8 mouse cellular contexts compared by ENCODE assay signal in the genomic region with DNA sequence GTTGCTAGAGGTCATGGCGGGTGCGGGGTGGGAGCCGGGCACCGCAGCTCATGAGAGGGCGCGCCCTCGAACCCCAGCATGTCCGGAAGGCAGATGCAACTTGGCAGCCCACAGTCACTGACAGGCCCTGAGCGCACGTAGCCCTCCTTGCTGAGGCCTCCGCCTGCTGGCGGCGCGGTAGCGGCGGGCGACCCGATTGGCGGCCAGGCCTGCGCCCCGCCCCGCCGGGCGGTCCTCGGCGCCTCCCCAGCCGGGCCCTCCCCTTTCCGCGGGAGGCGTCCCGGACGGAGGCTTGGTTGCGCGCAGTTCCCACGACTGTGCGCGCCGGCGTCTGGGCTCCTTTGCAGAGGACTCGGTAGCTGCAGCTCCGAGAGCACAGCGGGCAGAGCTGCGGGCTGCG.
DNase-seq lines count a peak whose midpoint lies in the region; ATAC-seq and TF ChIP-seq lines count a peak whose summit lies in the region.
"Not testable (repeated sequence)": the region's sequence is repeated elsewhere in the genome, so short reads cannot be mapped to it uniquely, and the experiment has no call there.

No protein-coding gene starts in this region.

- H3K4me2 ChIP-seq in heart, embryonic 11.5 days: peak overlapping the region; percentile 66
- H3K4me2 ChIP-seq in intestine, postnatal 0 days (replicated peaks; ENCODE audit: low read depth): peak overlapping the region; percentile 81

- TF ChIP-seq CTCF in intestine, postnatal 0 days (IDR thresholded peaks at IDR 0.05; ENCODE audit: low read depth): not testable (repeated sequence)

- H3K4me3 ChIP-seq in forebrain, embryonic 10.5 days: peak overlapping the region; percentile 66
- peak overlapping the region; percentile 55 for H3K4me3 ChIP-seq in heart, embryonic 11.5 days (ENCODE audit: low read depth, low read length)
- peak overlapping the region; percentile 45 for H3K4me3 ChIP-seq in intestine, postnatal 0 days (ENCODE audit: low read depth, low read length)
- H3K4me3 ChIP-seq in limb, embryonic 10.5 days: peak overlapping the region; percentile 64

- H3K9ac ChIP-seq in heart, embryonic 11.5 days (ENCODE audit: low read depth, low read length): peak overlapping the region; percentile 54; the same call in 1 of the 2 replicates
- not testable (repeated sequence) for H3K9ac ChIP-seq in intestine, postnatal 0 days (ENCODE audit: low read depth, low read length)

- 0 out of 2 replicates have a peak, but pooled peaks have one; percentile 22 for ATAC-seq in heart, embryonic 11.5 days (replicated peaks; ENCODE audit: insufficient number of reproducible peaks, low FRiP score, low TSS enrichment)
- ATAC-seq in intestine, postnatal 0 days: not testable (repeated sequence)

- H3K27me3 ChIP-seq in forebrain, embryonic 10.5 days (ENCODE audit: poor library complexity, severe bottlenecking); heart, embryonic 11.5 days (ENCODE audit: control insufficient read depth, insufficient read depth, low read length); intestine, postnatal 0 days (replicated peaks; ENCODE audit: control insufficient read depth, insufficient read depth, low read length); limb, embryonic 10.5 days (ENCODE audit: low read depth, poor library complexity, severe bottlenecking): not testable (repeated sequence)

- DNase-seq in adrenal gland, postnatal 14 days: peak; percentile 36
- DNase-seq in forebrain, embryonic 10.5 days (ENCODE audit: extremely low spot score, low spot score): peak; percentile 78
- peak; percentile 85 for DNase-seq in limb, embryonic 10.5 days (ENCODE audit: low spot score)
- peak; percentile 2 for DNase-seq in lung, postnatal 36 days
- DNase-seq in retina, postnatal 1 day: peak; percentile 82
- peak; percentile 5 for DNase-seq in urinary bladder, postnatal 25 days (ENCODE audit: low spot score)

- WGBS in forebrain, embryonic 10.5 days: under 1% methylated on average over 42 of the region's 44 CpGs
- WGBS in heart, embryonic 11.5 days (ENCODE audit: insufficient replicate concordance): 1% methylated on average over 39 of the region's 44 CpGs
- WGBS in intestine, postnatal 0 days: 1% methylated on average over 42 of the region's 44 CpGs
- WGBS in limb, embryonic 10.5 days: 2% methylated on average over 44 of the region's 44 CpGs

- not testable (repeated sequence) for H3K4me1 ChIP-seq in forebrain, embryonic 10.5 days; heart, embryonic 11.5 days (ENCODE audit: control insufficient read depth, insufficient read depth, low read length); intestine, postnatal 0 days (replicated peaks; ENCODE audit: control insufficient read depth, insufficient read depth, low read length); limb, embryonic 10.5 days

- peaks cover 22% of the 10 kb centered on the region for H3K9me3 ChIP-seq in forebrain, embryonic 10.5 days
- not testable (repeated sequence) for H3K9me3 ChIP-seq in heart, embryonic 11.5 days (replicated peaks; ENCODE audit: control insufficient read depth, low read length); intestine, postnatal 0 days (ENCODE audit: control insufficient read depth); limb, embryonic 10.5 days (replicated peaks)

- peak overlapping the region; percentile 87 for H3K27ac ChIP-seq in forebrain, embryonic 10.5 days
- not testable (repeated sequence) for H3K27ac ChIP-seq in heart, embryonic 11.5 days (ENCODE audit: low read depth, low read length); intestine, postnatal 0 days (ENCODE audit: low read depth, low read length)
- H3K27ac ChIP-seq in limb, embryonic 10.5 days: peak overlapping the region; percentile 86

- H3K36me3 ChIP-seq in forebrain, embryonic 10.5 days (replicated peaks); heart, embryonic 11.5 days (ENCODE audit: control insufficient read depth, insufficient read depth, low read length); intestine, postnatal 0 days (ENCODE audit: control insufficient read depth, insufficient read depth); limb, embryonic 10.5 days: not testable (repeated sequence)

Comparison
In these comparisons a context has a peak if more than half of its experiments do, and no peak if none do; other contexts are left out.
1. DNase-seq: peak in every context shown above with its lines; median percentile 85 in limb, embryonic 10.5 days; 82 in retina, postnatal 1 day; 78 in forebrain, embryonic 10.5 days; 36 in adrenal gland, postnatal 14 days; 5 in urinary bladder, postnatal 25 days; 2 in lung, postnatal 36 days.